Mouse (Mus musculus): ENCODE measurements around the gene Zfp598. TPM values are rescaled to one million over a fixed set of nuclear protein-coding genes. Genes with fewer than 3 reads are reported as not detected.

Zfp598 gene
- polyA plus RNA-seq, 1 experiment from 2014 or later, result 22.1 TPM

- peak overlapping the region; percentile 74 for H3K4me2 ChIP-seq
- no peaks in the 10 kb centered on the region for H3K36me3 ChIP-seq
- no peak for ATAC-seq (ENCODE audit: insufficient number of reproducible peaks, low FRiP score, low TSS enrichment, low read depth)
- no peaks in the 10 kb centered on the region for H3K9me3 ChIP-seq
- H3K9ac ChIP-seq, result peak overlapping the region; percentile 91
- 7% methylated on average over 8 of the region's 8 CpGs for WGBS
- peak overlapping the region; percentile 67 for H3K4me3 ChIP-seq
- peak overlapping the region; percentile 74 for H3K27ac ChIP-seq
- no peaks in the 10 kb centered on the region for H3K27me3 ChIP-seq
- peaks cover 44% of the 10 kb centered on the region for H3K4me1 ChIP-seq
Measured at GRCm38 (mm10) chr17:24670246-24670844, 858 bp downstream of the Zfp598 start.

- no peak overlapping the region for H3K27ac ChIP-seq
- H3K4me2 ChIP-seq, result peak overlapping the region; percentile 74
- H3K4me1 ChIP-seq, result peaks cover 44% of the 10 kb centered on the region
- no peak for ATAC-seq (ENCODE audit: insufficient number of reproducible peaks, low FRiP score, low TSS enrichment, low read depth)
- no peak overlapping the region for H3K9ac ChIP-seq
- H3K27me3 ChIP-seq, result no peaks in the 10 kb centered on the region
- no peaks in the 10 kb centered on the region for H3K36me3 ChIP-seq
- H3K9me3 ChIP-seq, result no peaks in the 10 kb centered on the region
- 0 out of 2 replicates have a peak overlapping the region, but pooled peaks have one; percentile 67 for H3K4me3 ChIP-seq
- WGBS, result 72% methylated on average over 5 of the region's 5 CpGs
Measured at GRCm38 (mm10) chr17:24671346-24671745, 1.9 kb downstream of the Zfp598 start.

DNA sequence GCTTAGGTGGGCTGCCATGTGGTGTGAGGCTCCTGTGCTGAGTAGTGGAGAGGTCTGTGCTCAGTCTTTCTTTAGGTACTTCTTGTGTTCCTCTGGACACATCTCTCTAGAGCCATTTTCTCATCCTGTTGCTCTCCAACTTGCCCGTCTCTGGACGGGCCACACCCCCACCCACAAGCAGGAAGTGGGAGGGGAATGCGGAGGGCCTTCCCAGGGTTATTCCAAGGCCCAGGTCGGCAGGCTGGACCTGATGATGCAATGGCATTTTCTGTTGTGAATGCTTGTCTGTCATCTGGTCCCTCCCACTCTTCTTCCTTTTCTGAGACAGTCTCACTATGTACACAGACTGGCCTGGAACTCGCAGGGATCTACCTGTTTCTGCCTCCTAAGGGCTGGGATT, 2.7 kb downstream of the Zfp598 start:
- no peaks in the 10 kb centered on the region for H3K27me3 ChIP-seq
- 28% methylated on average over 5 of the region's 5 CpGs for WGBS
- ATAC-seq (ENCODE audit: insufficient number of reproducible peaks, low FRiP score, low TSS enrichment, low read depth), result no peak
- H3K27ac ChIP-seq, result no peak overlapping the region
- no peaks in the 10 kb centered on the region for H3K9me3 ChIP-seq
- H3K4me1 ChIP-seq, result peaks cover 44% of the 10 kb centered on the region
- H3K36me3 ChIP-seq, result peaks cover 7% of the 10 kb centered on the region
- H3K4me2 ChIP-seq, result 0 out of 2 replicates have a peak overlapping the region, but pooled peaks have one; percentile 10
- H3K4me3 ChIP-seq, result no peak overlapping the region
- H3K9ac ChIP-seq, result no peak overlapping the region

GRCm38 (mm10) chr17:24674277-24674676, 4.8 kb downstream of the Zfp598 start:
- Histone ChIP-seq H3K36me3 (peaks cover 28% of the 10 kb centered on the region), H3K4me2 (no peak overlapping the region), H3K27ac (no peak overlapping the region), H3K4me1 (peaks cover 37% of the 10 kb centered on the region), H3K27me3 (no peaks in the 10 kb centered on the region), H3K4me3 (no peak overlapping the region), H3K9ac (no peak overlapping the region), H3K9me3 (no peaks in the 10 kb centered on the region)
- WGBS, result 80% methylated on average over 7 of the region's 7 CpGs
- no peak for ATAC-seq (ENCODE audit: insufficient number of reproducible peaks, low FRiP score, low TSS enrichment, low read depth)

GRCm38 (mm10) chr17:24676187-24676586, 6.7 kb downstream of the Zfp598 start:
- WGBS, result 60% methylated on average over 2 of the region's 2 CpGs
- Histone ChIP-seq H3K27me3 (no peaks in the 10 kb centered on the region), H3K4me2 (no peak overlapping the region), H3K36me3 (peaks cover 47% of the 10 kb centered on the region), H3K9ac (no peak overlapping the region), H3K27ac (no peak overlapping the region), H3K4me3 (no peak overlapping the region), H3K4me1 (peaks cover 26% of the 10 kb centered on the region), H3K9me3 (no peaks in the 10 kb centered on the region)
- no peak for ATAC-seq (ENCODE audit: insufficient number of reproducible peaks, low FRiP score, low TSS enrichment, low read depth)

GRCm38 (mm10) chr17:24676877-24677276, 7.4 kb downstream of the Zfp598 start:
- Histone ChIP-seq H3K4me1 (peaks cover 19% of the 10 kb centered on the region), H3K27me3 (no peaks in the 10 kb centered on the region), H3K27ac (no peak overlapping the region), H3K4me2 (no peak overlapping the region), H3K9ac (no peak overlapping the region), H3K4me3 (no peak overlapping the region), H3K36me3 (peaks cover 54% of the 10 kb centered on the region), H3K9me3 (no peaks in the 10 kb centered on the region)
- no peak for ATAC-seq (ENCODE audit: insufficient number of reproducible peaks, low FRiP score, low TSS enrichment, low read depth)
- 94% methylated on average over 5 of the region's 5 CpGs for WGBS

GRCm38 (mm10) chr17:24677500-24678080, 8.1 kb downstream of the Zfp598 start:
- Histone ChIP-seq H3K4me3 (no peak overlapping the region), H3K4me1 (peaks cover 14% of the 10 kb centered on the region; the same call in 1 of the 2 replicates), H3K27ac (peak overlapping the region; percentile 5; the same call in 1 of the 2 replicates), H3K36me3 (peaks cover 58% of the 10 kb centered on the region), H3K9ac (no peak overlapping the region), H3K9me3 (no peaks in the 10 kb centered on the region), H3K4me2 (no peak overlapping the region), H3K27me3 (no peaks in the 10 kb centered on the region)
- WGBS, result 82% methylated on average over 24 of the region's 24 CpGs
- 0 out of 2 replicates have a peak, but pooled peaks have one; percentile 17 for ATAC-seq (ENCODE audit: insufficient number of reproducible peaks, low FRiP score, low TSS enrichment, low read depth)

- 32% methylated on average over 16 of the region's 16 CpGs for WGBS
- no peaks in the 10 kb centered on the region for H3K9me3 ChIP-seq
- ATAC-seq (ENCODE audit: insufficient number of reproducible peaks, low FRiP score, low TSS enrichment, low read depth), result no peak
- no peak overlapping the region for H3K9ac ChIP-seq
- H3K36me3 ChIP-seq, result peaks cover 8% of the 10 kb centered on the region
- H3K4me3 ChIP-seq, result no peak overlapping the region
- H3K27me3 ChIP-seq, result peaks cover 51% of the 10 kb centered on the region
- H3K27ac ChIP-seq, result no peak overlapping the region
- peaks cover 15% of the 10 kb centered on the region for H3K4me1 ChIP-seq
- H3K4me2 ChIP-seq, result no peak overlapping the region
Measured at GRCm38 (mm10) chr17:24686514-24686913, 17.0 kb downstream of the Zfp598 start.

DNA sequence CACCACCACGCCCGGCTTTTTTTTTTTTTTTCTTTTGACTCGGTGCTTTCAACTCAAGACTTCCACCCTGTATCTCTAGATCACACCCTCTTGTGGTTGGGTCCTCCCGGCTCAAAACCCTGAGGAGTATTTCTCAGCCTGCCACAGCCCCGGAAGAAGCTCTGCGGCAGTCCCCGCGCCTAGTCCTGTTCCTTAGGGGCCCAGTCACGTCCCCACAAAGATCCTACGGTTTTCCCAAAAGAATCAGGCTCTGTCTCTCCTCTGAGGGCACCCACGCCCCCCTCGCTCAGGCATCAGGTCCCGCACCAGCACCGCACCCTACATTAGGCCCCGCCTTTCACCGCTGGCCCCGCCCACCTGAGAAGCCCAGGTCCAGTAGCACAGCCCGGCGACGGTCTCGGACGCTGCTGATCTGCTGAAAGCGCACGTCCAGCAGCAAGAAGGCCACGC, 17.7 kb downstream of the Zfp598 start:
- H3K4me3 ChIP-seq, result peak overlapping the region; percentile 35
- H3K9ac ChIP-seq, result no peak overlapping the region
- H3K9me3 ChIP-seq, result no peaks in the 10 kb centered on the region
- 2% methylated on average over 25 of the region's 25 CpGs for WGBS
- peaks cover 51% of the 10 kb centered on the region for H3K27me3 ChIP-seq
- H3K27ac ChIP-seq, result no peak overlapping the region
- H3K4me1 ChIP-seq, result peaks cover 15% of the 10 kb centered on the region
- ATAC-seq (ENCODE audit: insufficient number of reproducible peaks, low FRiP score, low TSS enrichment, low read depth), result no peak
- H3K36me3 ChIP-seq, result peaks cover 4% of the 10 kb centered on the region
- H3K4me2 ChIP-seq, result peak overlapping the region; percentile 49

- peak overlapping the region; percentile 35 for H3K4me3 ChIP-seq
- H3K27ac ChIP-seq, result no peak overlapping the region
- peaks cover 7% of the 10 kb centered on the region for H3K36me3 ChIP-seq
- peaks cover 15% of the 10 kb centered on the region for H3K4me1 ChIP-seq
- ATAC-seq (ENCODE audit: insufficient number of reproducible peaks, low FRiP score, low TSS enrichment, low read depth), result no peak
- WGBS, result 20% methylated on average over 23 of the region's 23 CpGs
- H3K9me3 ChIP-seq, result no peaks in the 10 kb centered on the region
- H3K4me2 ChIP-seq, result peak overlapping the region; percentile 49
- H3K9ac ChIP-seq, result no peak overlapping the region
- H3K27me3 ChIP-seq, result peaks cover 51% of the 10 kb centered on the region
Measured at GRCm38 (mm10) chr17:24687599-24687998, 18.1 kb downstream of the Zfp598 start.

DNA sequence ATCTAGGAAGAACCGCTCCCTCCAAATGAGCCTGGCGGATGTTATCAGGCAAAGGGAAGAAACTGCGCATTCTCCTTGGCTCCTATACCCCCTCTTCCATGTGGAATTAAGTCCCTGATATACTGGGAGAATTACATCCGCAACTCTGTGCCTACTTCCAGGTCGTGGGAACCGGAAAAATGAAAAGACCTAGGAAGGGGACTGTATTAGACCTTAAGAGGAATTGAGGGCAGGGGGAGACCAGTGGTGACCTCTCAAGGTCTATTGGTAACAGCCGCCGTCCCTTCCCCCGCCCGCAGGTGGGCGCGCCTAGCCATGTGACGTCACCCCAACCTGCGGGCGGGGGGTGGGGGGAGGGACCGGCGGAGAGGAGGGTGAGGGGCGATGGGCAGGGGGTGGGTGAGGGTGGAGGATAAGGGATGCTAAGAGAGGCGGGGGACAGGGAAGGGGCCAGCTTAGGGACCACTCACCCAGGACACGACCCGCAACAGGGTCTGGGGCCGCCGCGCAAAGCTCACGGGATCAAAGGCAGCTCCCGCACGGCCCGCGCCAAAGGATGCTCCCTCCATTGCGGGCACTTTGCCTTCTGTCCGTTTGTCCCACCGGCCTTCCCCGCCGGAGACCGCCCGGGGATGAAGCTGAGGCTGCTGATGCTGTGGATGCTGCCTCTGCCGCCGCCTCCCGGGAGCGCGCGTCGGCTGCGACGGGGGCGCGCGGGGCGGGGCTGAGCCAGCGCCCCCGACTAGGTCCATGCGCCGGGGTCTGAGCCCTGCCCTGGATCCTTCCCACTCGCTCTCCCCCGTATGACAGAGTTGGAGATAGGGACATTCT, 20.0 kb downstream of the Zfp598 start, which contains the start of gene Syngr3:
Gene Syngr3, minus strand, starts transcription at position 705 of the 831 bp plus-strand sequence.
- H3K36me3 ChIP-seq, result peaks cover 18% of the 10 kb centered on the region
- H3K4me3 ChIP-seq, result peak within 1 kb of the TSS; percentile 57
- no peaks in the 10 kb centered on the region for H3K9me3 ChIP-seq
- ATAC-seq (ENCODE audit: insufficient number of reproducible peaks, low FRiP score, low TSS enrichment, low read depth), result no peak
- H3K9ac ChIP-seq, result peak within 1 kb of the TSS; percentile 59
- H3K27me3 ChIP-seq, result peaks cover 51% of the 10 kb centered on the region
- H3K4me2 ChIP-seq, result peak within 1 kb of the TSS; percentile 96
- H3K4me1 ChIP-seq, result peaks cover 15% of the 10 kb centered on the region
- no peak within 1 kb of the TSS for H3K27ac ChIP-seq
- under 1% methylated on average over 53 of the region's 55 CpGs for WGBS

GRCm38 (mm10) chr17:24692385-24692784, 22.9 kb downstream of the Zfp598 start:
- WGBS, result 78% methylated on average over 5 of the region's 5 CpGs
- Histone ChIP-seq H3K27ac (no peak overlapping the region), H3K9ac (no peak overlapping the region), H3K4me1 (peaks cover 28% of the 10 kb centered on the region), H3K9me3 (no peaks in the 10 kb centered on the region), H3K36me3 (peaks cover 18% of the 10 kb centered on the region), H3K4me3 (no peak overlapping the region), H3K4me2 (no peak overlapping the region), H3K27me3 (peaks cover 38% of the 10 kb centered on the region)
- ATAC-seq (ENCODE audit: insufficient number of reproducible peaks, low FRiP score, low TSS enrichment, low read depth), result no peak

Data from limb, embryonic 15.5 days (tissue).